Mouse (Mus musculus) forebrain, postnatal 0 days (tissue): Measurements from ENCODE around the gene Slc18b1. TPM values are rescaled to one million over a fixed set of nuclear protein-coding genes. Genes with fewer than 3 reads are reported as not detected.
A peak's percentile ranks its signal among the peaks of the same experiment; 100 is the strongest.
"Not testable (repeated sequence)": the region's sequence is repeated elsewhere in the genome, so short reads cannot be mapped to it uniquely, and the experiment has no call there.

Experiments
- ATAC-seq: fragments of 200-750 bp; cut with Nextera tagmentation; 2 replicates; pipeline ENCODE4 v1.8.0; 2017; ENCODE audit warnings: mild to moderate bottlenecking, moderate library complexity
- DNase-seq: peaks from one replicate; pipeline ENCODE4 v3.0.0-alpha.2; 2015
- H3K27ac ChIP-seq: fragments of 300-500 bp; sonication (generic); 2 replicates; pipeline ENCODE4 v1.5.1; 2014; ENCODE audit warnings: low read depth, mild to moderate bottlenecking, antibody characterized with exemption, low read length, moderate library complexity, mixed read lengths
- H3K27me3 ChIP-seq: fragments of 300-500 bp; sonication (generic); 2 replicates; pipeline ENCODE4 v1.6.1; 2014; ENCODE audit warnings: mild to moderate bottlenecking, low read length, mixed read lengths; ENCODE audit not compliant: insufficient read depth
- H3K36me3 ChIP-seq: fragments of 300-500 bp; sonication (generic); 2 replicates; pipeline ENCODE4 v1.6.1; 2014; ENCODE audit warnings: mild to moderate bottlenecking, moderate library complexity; ENCODE audit not compliant: insufficient read depth
- H3K4me1 ChIP-seq: fragments of 300-500 bp; sonication (generic); 2 replicates; pipeline ENCODE4 v1.6.1; 2014; ENCODE audit warnings: antibody characterized with exemption; ENCODE audit not compliant: insufficient read depth
- H3K4me2 ChIP-seq: fragments of 300-500 bp; sonication (generic); 2 replicates; pipeline ENCODE4 v1.6.1; 2014; ENCODE audit warnings: low read depth, mild to moderate bottlenecking, moderate library complexity
- H3K4me3 ChIP-seq: fragments of 300-500 bp; sonication (generic); 2 replicates; pipeline ENCODE4 v1.5.1; 2014; ENCODE audit warnings: low read depth, low read length, mixed read lengths
- H3K9ac ChIP-seq: fragments of 300-500 bp; sonication (generic); 2 replicates; pipeline ENCODE4 v1.6.1; 2014; ENCODE audit warnings: mild to moderate bottlenecking
- H3K9me3 ChIP-seq: fragments of 300-500 bp; sonication (generic); 2 replicates; pipeline ENCODE4 v1.6.1; 2016; ENCODE audit warnings: low read length
- CTCF ChIP-seq: sonication (generic); IDR thresholded peaks from 2 replicates; pipeline ENCODE4 v1.5.1; 2016; ENCODE audit warnings: antibody characterized with exemption, control low read depth, low read depth
- WGBS: fragments of 180-500 bp; shearing (Covaris S2); extraction: QIAGEN DNeasy Blood & Tissue Kit; methylation state at CpG from one replicate; pipeline ENCODE4 v1.1.7; 2014; 5-methylcytosine and 5-hydroxymethylcytosine counted together
- polyA plus RNA-seq: library from polyadenylated mRNA; unstranded; fragments of >200 nt; fragmentation: Nextera tagmentation; extraction: Ambion mirVana; gene quantifications from 2 replicates; pipeline ENCODE4 v1.2.1, GENCODE M21; 2015
- total RNA-seq: library from RNA; depleted of rRNA; stranded (reverse); fragments of >200 nt; gene quantifications from 2 replicates; pipeline ENCODE4 v1.2.3, GENCODE M21; 2014

Slc18b1 gene
- total and polyA plus RNA-seq, 2 experiments from 2014 or later: 15.0 to 18.2 TPM

DNA sequence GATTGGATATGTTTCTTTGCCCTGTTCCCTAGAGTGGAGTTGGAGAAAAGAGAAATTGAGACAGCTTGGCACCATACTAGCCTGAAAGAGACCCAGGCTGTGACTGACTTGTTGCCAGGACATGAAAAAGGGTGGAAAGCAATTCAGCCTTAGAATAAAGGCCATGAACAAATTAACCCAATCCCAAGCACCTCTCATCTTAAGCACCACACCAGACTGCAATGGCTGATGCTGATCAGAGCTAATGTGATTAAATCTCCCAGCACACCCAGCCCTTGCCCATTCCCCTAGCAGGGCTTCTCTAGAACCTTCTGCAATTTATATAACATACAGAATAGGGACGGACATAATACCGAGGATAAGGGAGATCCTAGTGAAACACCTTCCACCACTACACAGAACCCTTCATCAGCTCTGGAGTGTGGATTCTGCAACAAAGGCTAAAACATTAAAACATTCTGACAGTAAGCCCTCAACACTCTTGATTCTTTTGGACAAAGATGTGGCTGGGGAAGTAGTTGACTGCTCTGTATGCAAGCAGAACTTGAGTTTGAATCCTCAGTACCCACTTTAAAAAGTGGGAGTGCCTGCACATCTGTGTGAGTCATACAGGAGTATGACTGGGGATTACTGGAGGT, 13.8 kb upstream of the Slc18b1 start:
- H3K36me3 ChIP-seq: peaks cover 27% of the 10 kb centered on the region
- ATAC-seq: no peak
- H3K27ac ChIP-seq: no peak overlapping the region

DNA sequence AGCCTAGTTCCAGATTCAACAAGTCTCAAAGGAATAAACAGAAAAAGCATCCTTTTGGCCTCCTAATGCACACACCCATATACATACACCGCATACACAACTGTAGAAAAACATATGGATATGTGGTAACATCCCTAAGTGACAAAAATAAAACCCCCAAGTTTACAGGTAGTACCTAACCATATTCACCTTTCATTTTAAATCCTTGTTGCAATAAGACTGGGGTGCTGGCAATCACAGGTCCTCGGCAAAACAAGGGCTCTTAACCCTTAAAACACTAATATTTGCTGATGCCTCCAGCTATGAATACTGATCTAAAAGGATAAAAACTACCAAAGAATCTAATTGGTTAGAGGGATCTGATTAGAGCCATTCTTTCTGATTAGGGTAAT, 13.3 kb upstream of the Slc18b1 start:
- H3K36me3 ChIP-seq: peaks cover 27% of the 10 kb centered on the region
- H3K27ac ChIP-seq: no peak overlapping the region
- 31% methylated on average over 2 of the region's 2 CpGs for WGBS
- H3K9ac ChIP-seq: no peak overlapping the region
- no peak overlapping the region for H3K4me3 ChIP-seq
- no peak for TF ChIP-seq CTCF
- H3K4me2 ChIP-seq: no peak overlapping the region
- no peaks in the 10 kb centered on the region for H3K27me3 ChIP-seq
- ATAC-seq (no peak), DNase-seq (no peak)
- no peaks in the 10 kb centered on the region for H3K9me3 ChIP-seq
- H3K4me1 ChIP-seq: peaks cover 11% of the 10 kb centered on the region

More for the DNA sequence above, 13.8 kb upstream of the Slc18b1 start:
- Histone ChIP-seq H3K9ac (no peak overlapping the region), H3K4me1 (peaks cover 8% of the 10 kb centered on the region), H3K27me3 (no peaks in the 10 kb centered on the region), H3K4me3 (no peak overlapping the region), H3K4me2 (no peak overlapping the region), H3K9me3 (no peaks in the 10 kb centered on the region)
- TF ChIP-seq CTCF: no peak
- DNase-seq: no peak
- WGBS: 29% methylated on average over 2 of the region's 2 CpGs

DNA sequence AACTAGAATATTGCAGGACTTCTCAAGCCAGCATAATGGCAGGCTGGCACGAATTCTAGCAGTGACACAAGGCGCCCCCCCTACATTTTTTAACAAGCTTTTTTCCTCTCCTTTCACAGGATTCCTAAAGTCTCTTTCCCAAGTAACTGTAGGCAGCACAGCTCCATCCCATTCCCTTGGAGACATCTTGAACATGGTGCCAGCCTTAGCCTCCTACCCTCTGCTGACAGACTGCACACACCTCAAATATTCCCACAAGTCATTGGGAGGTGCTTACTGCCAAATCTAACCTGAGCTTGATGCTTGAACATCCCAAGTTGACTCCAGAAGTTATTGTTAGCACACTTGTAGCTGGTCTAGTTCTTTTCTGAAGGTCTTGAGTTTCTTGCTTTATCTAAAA, 12.7 kb upstream of the Slc18b1 start:
- Histone ChIP-seq H3K4me2 (no peak overlapping the region), H3K36me3 (peaks cover 24% of the 10 kb centered on the region), H3K4me1 (peaks cover 11% of the 10 kb centered on the region), H3K9ac (no peak overlapping the region), H3K27ac (no peak overlapping the region), H3K9me3 (no peaks in the 10 kb centered on the region), H3K4me3 (no peak overlapping the region), H3K27me3 (no peaks in the 10 kb centered on the region)
- DNase-seq (no peak), ATAC-seq (no peak)
- no peak for TF ChIP-seq CTCF
- WGBS: 34% methylated on average over 2 of the region's 2 CpGs

DNA sequence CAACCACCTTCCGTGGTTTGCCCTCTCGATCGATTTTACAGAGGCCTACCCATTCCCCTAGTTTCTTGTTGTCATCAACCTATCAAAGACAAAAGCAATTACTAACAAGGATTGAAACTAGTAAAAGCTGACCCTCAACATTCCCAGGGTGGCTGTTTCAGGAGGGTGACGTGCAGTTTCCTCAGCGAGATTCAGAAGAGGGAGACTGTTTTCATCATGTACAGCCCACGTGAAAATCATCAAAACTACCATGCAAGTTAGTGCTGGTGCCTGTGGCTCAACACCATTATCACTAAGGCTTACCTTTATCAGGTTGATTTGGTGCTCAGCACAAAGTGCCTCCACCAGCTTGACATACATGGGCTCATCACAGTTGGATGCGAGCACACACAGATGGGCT, 11.2 kb upstream of the Slc18b1 start:
- H3K27ac ChIP-seq, H3K27me3 ChIP-seq, DNase-seq, H3K9me3 ChIP-seq, ATAC-seq: not testable (repeated sequence)
- H3K9ac ChIP-seq: peak overlapping the region; percentile 85; the same call in 1 of the 2 replicates
- H3K4me3 ChIP-seq: peak overlapping the region; percentile 68; the same call in 1 of the 2 replicates
- H3K4me1 ChIP-seq: peaks cover 11% of the 10 kb centered on the region
- peak overlapping the region; percentile 57 for H3K4me2 ChIP-seq
- WGBS: 46% methylated on average over 7 of the region's 7 CpGs
- H3K36me3 ChIP-seq: peaks cover 22% of the 10 kb centered on the region

DNA sequence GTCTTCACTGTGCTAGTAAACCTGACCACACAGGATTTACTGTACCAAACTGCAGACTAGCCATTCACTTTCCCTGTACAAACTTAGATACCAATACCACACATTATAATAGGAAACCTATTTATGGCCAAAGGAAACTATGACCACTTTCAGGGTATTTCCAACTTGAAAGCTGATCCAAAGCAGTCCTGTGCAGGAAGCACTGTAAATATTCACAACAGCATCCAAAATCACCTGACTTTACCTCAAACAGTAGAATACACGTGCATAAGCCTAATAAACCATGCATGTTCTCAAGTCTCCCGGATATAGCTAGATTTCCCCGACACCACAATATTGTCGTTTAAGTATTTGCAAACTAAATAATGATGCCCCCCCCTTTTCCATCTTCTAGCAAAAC, 10.7 kb upstream of the Slc18b1 start:
- peaks cover 22% of the 10 kb centered on the region for H3K36me3 ChIP-seq
- no peaks in the 10 kb centered on the region for H3K27me3 ChIP-seq
- ATAC-seq: no peak
- H3K9ac ChIP-seq: peak overlapping the region; percentile 85
- peaks cover 11% of the 10 kb centered on the region for H3K4me1 ChIP-seq
- H3K4me2 ChIP-seq: peak overlapping the region; percentile 57
- no peaks in the 10 kb centered on the region for H3K9me3 ChIP-seq
- H3K4me3 ChIP-seq: peak overlapping the region; percentile 68
- no peak overlapping the region for H3K27ac ChIP-seq
- WGBS: 1% methylated on average over 4 of the region's 4 CpGs
- no peak for DNase-seq
- no peak for TF ChIP-seq CTCF

DNA sequence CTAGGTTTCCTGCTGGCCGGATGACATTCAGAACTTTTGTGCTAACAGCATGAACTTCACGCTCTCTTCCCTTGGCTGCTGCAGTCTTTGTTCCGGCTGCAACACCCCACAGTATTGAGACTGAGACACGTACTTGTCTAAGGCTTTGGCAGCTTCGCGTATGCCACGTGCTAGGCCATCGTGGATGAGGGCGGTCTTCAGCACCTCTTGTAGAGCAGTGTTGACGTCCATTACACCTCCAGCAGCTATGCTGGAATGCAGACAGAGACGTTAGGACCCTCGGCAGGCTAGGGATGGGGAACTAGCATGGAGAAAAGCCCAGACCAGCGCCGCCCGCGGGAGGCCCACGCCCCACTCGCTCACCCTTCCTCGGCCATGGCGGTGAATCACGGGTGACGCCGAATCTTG, 10.2 kb upstream of the Slc18b1 start:
- Histone ChIP-seq H3K4me1 (peaks cover 11% of the 10 kb centered on the region), H3K4me2 (peak overlapping the region; percentile 57), H3K27ac (peak overlapping the region; percentile 57; the same call in 1 of the 2 replicates), H3K4me3 (peak overlapping the region; percentile 68), H3K9ac (peak overlapping the region; percentile 85), H3K36me3 (peaks cover 22% of the 10 kb centered on the region)
- H3K27me3 ChIP-seq, H3K9me3 ChIP-seq: not testable (repeated sequence)
- peak; percentile 37 for DNase-seq
- under 1% methylated on average over 23 of the region's 23 CpGs for WGBS
- ATAC-seq: peak; percentile 56

DNA sequence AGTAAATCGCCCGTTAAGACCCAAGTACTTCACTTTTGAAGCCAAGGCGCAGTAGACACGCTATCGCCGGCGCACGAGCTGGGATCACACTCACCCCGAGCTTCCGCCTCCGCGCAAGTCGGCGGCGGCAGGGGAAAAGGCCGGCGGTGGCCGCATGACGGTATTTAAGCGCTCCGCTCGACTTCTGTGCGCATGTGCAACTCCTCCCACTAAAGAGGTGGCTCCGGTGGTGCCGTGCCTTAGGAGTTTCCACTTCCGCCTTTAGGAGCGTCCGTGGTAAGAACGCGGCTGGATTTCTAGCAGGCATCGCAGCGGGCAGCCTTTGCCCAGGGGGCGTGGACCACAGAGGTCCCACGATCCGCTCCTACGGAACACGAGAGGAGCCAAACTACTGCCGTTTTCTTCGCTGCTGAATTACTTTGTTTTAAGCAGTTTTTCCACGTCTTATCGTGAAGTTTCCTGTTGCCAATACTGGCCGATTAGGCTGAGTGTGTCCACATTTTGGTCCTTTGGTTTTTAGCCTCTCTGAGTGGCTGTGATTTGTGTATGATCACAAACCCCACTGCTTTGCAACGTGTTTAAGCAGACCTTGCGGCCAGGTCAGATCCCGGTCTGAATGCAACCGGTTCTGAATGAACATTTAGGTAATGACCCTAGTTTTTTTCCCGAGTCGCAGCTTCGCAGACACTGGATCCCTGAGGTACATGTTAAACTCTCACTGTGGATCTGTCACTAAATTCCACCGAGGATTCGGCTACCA, 9.5 kb upstream of the Slc18b1 start, which contains the start of gene Rps12:
Gene Rps12, minus strand, starts transcription at position 214 of the 760 bp plus-strand sequence.
- H3K36me3 ChIP-seq: peaks cover 22% of the 10 kb centered on the region
- H3K9ac ChIP-seq: peak within 1 kb of the TSS; percentile 85
- DNase-seq: peak; percentile 100
- under 1% methylated on average over 51 of the region's 51 CpGs for WGBS
- H3K4me1 ChIP-seq: peaks cover 11% of the 10 kb centered on the region
- H3K27ac ChIP-seq: peak within 1 kb of the TSS; percentile 57
- H3K9me3 ChIP-seq: no peaks in the 10 kb centered on the region
- H3K27me3 ChIP-seq: no peaks in the 10 kb centered on the region
- H3K4me2 ChIP-seq: peak within 1 kb of the TSS; percentile 71
- peak within 1 kb of the TSS; percentile 68 for H3K4me3 ChIP-seq
- ATAC-seq: peak; percentile 99
- TF ChIP-seq CTCF: peak; percentile 28; the same call in 1 of the 2 replicates
